Mouse (Mus musculus) midbrain, embryonic 12.5 days (tissue): Measurements from ENCODE around the gene Gm32742. TPM values are rescaled to one million over a fixed set of nuclear protein-coding genes. Genes with fewer than 3 reads are reported as not detected.
"Not testable (repeated sequence)": the region's sequence is repeated elsewhere in the genome, so short reads cannot be mapped to it uniquely, and the experiment has no call there.

Experiments
- ATAC-seq: fragments of 200-750 bp; cut with Nextera tagmentation; 2 replicates; pipeline ENCODE4 v1.8.0; 2017; ENCODE audit warnings: low read depth, moderate TSS enrichment, moderate library complexity; ENCODE audit not compliant: low FRiP score
- H3K27ac ChIP-seq: fragments of 300-500 bp; sonication (generic); replicated peaks from 2 replicates; pipeline ENCODE4 v1.5.1; 2016; ENCODE audit warnings: mild to moderate bottlenecking
- H3K27me3 ChIP-seq: fragments of 300-500 bp; sonication (generic); 2 replicates; pipeline ENCODE4 v1.6.1; 2016; ENCODE audit warnings: mild to moderate bottlenecking
- H3K36me3 ChIP-seq: fragments of 300-500 bp; sonication (generic); 2 replicates; pipeline ENCODE4 v1.6.1; 2016
- H3K4me1 ChIP-seq: fragments of 300-500 bp; sonication (generic); 2 replicates; pipeline ENCODE4 v1.6.1; 2016
- H3K4me2 ChIP-seq: fragments of 300-500 bp; sonication (generic); replicated peaks from 2 replicates; pipeline ENCODE4 v1.6.1; 2016; ENCODE audit warnings: mild to moderate bottlenecking, moderate library complexity
- H3K4me3 ChIP-seq: fragments of 300-500 bp; sonication (generic); 2 replicates; pipeline ENCODE4 v1.5.1; 2016; ENCODE audit warnings: mild to moderate bottlenecking
- H3K9ac ChIP-seq: fragments of 300-500 bp; sonication (generic); replicated peaks from 2 replicates; pipeline ENCODE4 v1.6.1; 2016; ENCODE audit warnings: mild to moderate bottlenecking, moderate library complexity
- H3K9me3 ChIP-seq: fragments of 300-500 bp; sonication (generic); 2 replicates; pipeline ENCODE4 v1.6.1; 2016; ENCODE audit warnings: mild to moderate bottlenecking
- WGBS: fragments of 180-500 bp; shearing (Covaris S2); methylation state at CpG from one replicate; pipeline ENCODE4 v1.1.7; 2016; 5-methylcytosine and 5-hydroxymethylcytosine counted together
- polyA plus RNA-seq: library from polyadenylated mRNA; unstranded; fragments of >200 nt; fragmentation: Nextera tagmentation; extraction: Ambion mirVana; gene quantifications from 2 replicates; pipeline ENCODE4 v1.2.1, GENCODE M21; 2016

Gene Gm32742
- polyA plus RNA-seq, 1 experiment from 2014 or later: not detected

- Histone ChIP-seq H3K4me3 (no peak overlapping the region), H3K9me3 (no peaks in the 10 kb centered on the region), H3K4me1 (no peaks in the 10 kb centered on the region), H3K27ac (no peak overlapping the region), H3K9ac (no peak overlapping the region), H3K36me3 (no peaks in the 10 kb centered on the region), H3K4me2 (no peak overlapping the region), H3K27me3 (no peaks in the 10 kb centered on the region)
- WGBS: 75% methylated on average over 6 of the region's 6 CpGs
- ATAC-seq: no peak
These were observed 21.1 kb downstream of the Gm32742 start for GRCm38 (mm10) chr9:51144218-51144617.

GRCm38 (mm10) chr9:51143437-51143836 lies 21.9 kb downstream of the Gm32742 start:
- WGBS: 79% methylated on average over 1 of the region's 1 CpGs

GRCm38 (mm10) chr9:51140711-51141110 lies 24.6 kb downstream of the Gm32742 start:
- Histone ChIP-seq H3K9ac (no peak overlapping the region), H3K4me3 (no peak overlapping the region), H3K4me2 (no peak overlapping the region), H3K36me3 (no peaks in the 10 kb centered on the region), H3K27me3 (no peaks in the 10 kb centered on the region), H3K9me3 (no peaks in the 10 kb centered on the region), H3K27ac (no peak overlapping the region), H3K4me1 (no peaks in the 10 kb centered on the region)
- WGBS: 76% methylated on average over 3 of the region's 3 CpGs
- no peak for ATAC-seq

More at GRCm38 (mm10) chr9:51143437-51143836, 21.9 kb downstream of the Gm32742 start:
- Histone ChIP-seq H3K9ac (no peak overlapping the region), H3K27me3 (no peaks in the 10 kb centered on the region), H3K9me3 (no peaks in the 10 kb centered on the region), H3K4me1 (no peaks in the 10 kb centered on the region), H3K27ac (no peak overlapping the region), H3K36me3 (no peaks in the 10 kb centered on the region), H3K4me3 (no peak overlapping the region), H3K4me2 (no peak overlapping the region)
- no peak for ATAC-seq

GRCm38 (mm10) chr9:51139401-51139800 lies 25.9 kb downstream of the Gm32742 start:
- not testable (repeated sequence) for H3K4me3 ChIP-seq, H3K36me3 ChIP-seq, H3K4me1 ChIP-seq, H3K9me3 ChIP-seq, ATAC-seq, H3K27ac ChIP-seq, H3K27me3 ChIP-seq, H3K9ac ChIP-seq, H3K4me2 ChIP-seq
- 90% methylated on average over 1 of the region's 1 CpGs for WGBS

GRCm38 (mm10) chr9:51138301-51138700 lies 27.0 kb downstream of the Gm32742 start:
- no peak for ATAC-seq
- H3K27me3 ChIP-seq: no peaks in the 10 kb centered on the region
- no peaks in the 10 kb centered on the region for H3K36me3 ChIP-seq
- no peak overlapping the region for H3K4me3 ChIP-seq
- no peak overlapping the region for H3K27ac ChIP-seq
- H3K4me2 ChIP-seq: no peak overlapping the region
- no peaks in the 10 kb centered on the region for H3K4me1 ChIP-seq
- no peak overlapping the region for H3K9ac ChIP-seq
- H3K9me3 ChIP-seq: no peaks in the 10 kb centered on the region
- 92% methylated on average over 1 of the region's 1 CpGs for WGBS

GRCm38 (mm10) chr9:51137836-51138235 lies 27.5 kb downstream of the Gm32742 start:
- no peaks in the 10 kb centered on the region for H3K4me1 ChIP-seq
- H3K36me3 ChIP-seq: no peaks in the 10 kb centered on the region
- no peaks in the 10 kb centered on the region for H3K9me3 ChIP-seq
- no peak overlapping the region for H3K4me2 ChIP-seq
- no peak overlapping the region for H3K4me3 ChIP-seq
- WGBS: 85% methylated on average over 1 of the region's 1 CpGs
- H3K27ac ChIP-seq: no peak overlapping the region
- no peak for ATAC-seq
- no peaks in the 10 kb centered on the region for H3K27me3 ChIP-seq
- no peak overlapping the region for H3K9ac ChIP-seq

GRCm38 (mm10) chr9:51137432-51137831 lies 27.9 kb downstream of the Gm32742 start:
- no peak for ATAC-seq
- Histone ChIP-seq H3K27me3 (no peaks in the 10 kb centered on the region), H3K36me3 (no peaks in the 10 kb centered on the region), H3K4me2 (no peak overlapping the region), H3K9me3 (no peaks in the 10 kb centered on the region), H3K27ac (no peak overlapping the region), H3K9ac (no peak overlapping the region), H3K4me1 (no peaks in the 10 kb centered on the region), H3K4me3 (no peak overlapping the region)
- WGBS: 83% methylated on average over 4 of the region's 4 CpGs

- Histone ChIP-seq H3K27ac (no peak overlapping the region), H3K9ac (no peak overlapping the region), H3K4me2 (no peak overlapping the region), H3K27me3 (no peaks in the 10 kb centered on the region), H3K4me1 (no peaks in the 10 kb centered on the region), H3K9me3 (no peaks in the 10 kb centered on the region), H3K4me3 (no peak overlapping the region), H3K36me3 (no peaks in the 10 kb centered on the region)
- 61% methylated on average over 3 of the region's 3 CpGs for WGBS
- ATAC-seq: no peak
These were observed 28.3 kb downstream of the Gm32742 start for GRCm38 (mm10) chr9:51136985-51137384.

GRCm38 (mm10) chr9:51114767-51115166 lies 50.5 kb downstream of the Gm32742 start:
- no peak for ATAC-seq
- no peak overlapping the region for H3K4me3 ChIP-seq
- no peak overlapping the region for H3K9ac ChIP-seq
- no peak overlapping the region for H3K27ac ChIP-seq
- no peak overlapping the region for H3K4me2 ChIP-seq
- no peaks in the 10 kb centered on the region for H3K36me3 ChIP-seq
- H3K9me3 ChIP-seq: no peaks in the 10 kb centered on the region
- H3K27me3 ChIP-seq: no peaks in the 10 kb centered on the region
- WGBS: 76% methylated on average over 4 of the region's 4 CpGs
- H3K4me1 ChIP-seq: no peaks in the 10 kb centered on the region

GRCm38 (mm10) chr9:51105751-51106150 lies 59.6 kb downstream of the Gm32742 start:
- H3K9me3 ChIP-seq: no peaks in the 10 kb centered on the region
- 85% methylated on average over 2 of the region's 2 CpGs for WGBS
- no peak for ATAC-seq
- peaks cover 14% of the 10 kb centered on the region for H3K4me1 ChIP-seq
- H3K4me2 ChIP-seq: no peak overlapping the region
- no peaks in the 10 kb centered on the region for H3K36me3 ChIP-seq
- H3K4me3 ChIP-seq: no peak overlapping the region
- no peak overlapping the region for H3K27ac ChIP-seq
- peaks cover 27% of the 10 kb centered on the region for H3K27me3 ChIP-seq
- H3K9ac ChIP-seq: no peak overlapping the region

GRCm38 (mm10) chr9:51103808-51104514 lies 61.4 kb downstream of the Gm32742 start:
- Histone ChIP-seq H3K4me2 (peak overlapping the region; percentile 99), H3K4me3 (peak overlapping the region; percentile 57), H3K27me3 (peaks cover 33% of the 10 kb centered on the region), H3K9me3 (no peaks in the 10 kb centered on the region), H3K36me3 (no peaks in the 10 kb centered on the region), H3K27ac (no peak overlapping the region), H3K9ac (peak overlapping the region; percentile 65), H3K4me1 (peaks cover 14% of the 10 kb centered on the region)
- WGBS: 11% methylated on average over 30 of the region's 30 CpGs
- peak; percentile 68 for ATAC-seq

GRCm38 (mm10) chr9:51102963-51103807 lies 62.1 kb downstream of the Gm32742 start:
- 2% methylated on average over 37 of the region's 44 CpGs for WGBS
- H3K27me3 ChIP-seq: peaks cover 33% of the 10 kb centered on the region
- peak; percentile 80 for ATAC-seq
- H3K4me2 ChIP-seq: peak overlapping the region; percentile 99
- H3K4me1 ChIP-seq: peaks cover 14% of the 10 kb centered on the region
- H3K36me3 ChIP-seq: no peaks in the 10 kb centered on the region
- peak overlapping the region; percentile 65 for H3K9ac ChIP-seq
- no peak overlapping the region for H3K27ac ChIP-seq
- H3K9me3 ChIP-seq: no peaks in the 10 kb centered on the region
- peak overlapping the region; percentile 57 for H3K4me3 ChIP-seq
